Comparison of ENCODE assay signal across 27 mouse cellular contexts in genomic region chr17:14303722-14304121, GRCm38 (mm10). TPM values are rescaled to one million over a fixed set of nuclear protein-coding genes. Genes with fewer than 3 reads are reported as not detected.
DNase-seq lines count a peak whose midpoint lies in the region; ATAC-seq and TF ChIP-seq lines count a peak whose summit lies in the region.
"Had no signal": no experiment of that assay in that cellular context is flagged by ENCODE, and none has a peak within 500 bp of the region (broad histone marks: within the 10 kb centered on the region; RNA-seq: fewer than 3 reads in every experiment).

No protein-coding gene starts in this region.

- TF ChIP-seq CTCF in hindbrain, postnatal 0 days (IDR thresholded peaks at IDR 0.05; ENCODE audit: low read depth), result peak; percentile 37; the same call in 1 of the 2 replicates
- peak; percentile 29 for TF ChIP-seq CTCF in liver, postnatal 0 days (IDR thresholded peaks at IDR 0.05; ENCODE audit: low read depth)
- TF ChIP-seq CTCF in CH12.LX (conservative IDR thresholded peaks at IDR 0.05 in 1 of 2, IDR thresholded peaks at IDR 0.05 in 1 of 2; ENCODE audit: low read depth in 2 of 2, low read length in 2 of 2), result peak in 1 of 2 experiments; percentile 35; a peak in 2 of 4 replicates
- TF ChIP-seq CTCF in Patski (IDR thresholded peaks at IDR 0.05), result peak; percentile 41

- no peak for ATAC-seq in hindbrain, postnatal 0 days
- ATAC-seq in hindbrain, embryonic 16.5 days, result no peak
- ATAC-seq in liver, postnatal 0 days, result no peak
- no peak for ATAC-seq in Patski
- ATAC-seq: forebrain, embryonic 13.5 days; midbrain, embryonic 15.5 days had no signal

- DNase-seq in hindbrain, postnatal 0 days (ENCODE audit: low spot score), result no peak
- no peak for DNase-seq in liver, postnatal 0 days
- DNase-seq in liver (no peak), CH12.LX (ENCODE audit: extremely low read depth) (no peak), Patski (ENCODE audit: low read depth, low spot score) (no peak)
- no peak for DNase-seq in right cerebral cortex, postnatal 14 days
- DNase-seq in left cerebral cortex, adult 18-20 months (ENCODE audit: low spot score in 2 of 2), result no peak
- DNase-seq: adrenal gland, adult 8-10 months; cerebellum, adult 11 months; cerebellum, postnatal 10 days; gastrocnemius, postnatal 36 days; heart, postnatal 10 days; lung, postnatal 10 days; right cerebral cortex, postnatal 25 days; thymus, postnatal 14 days had no signal

- H3K9me3 ChIP-seq in hindbrain, postnatal 0 days (ENCODE audit: low read length), result no peaks in the 10 kb centered on the region
- H3K9me3 ChIP-seq in hindbrain, embryonic 16.5 days (ENCODE audit: control insufficient read depth, low read length), result no peaks in the 10 kb centered on the region
- no peaks in the 10 kb centered on the region for H3K9me3 ChIP-seq in liver, postnatal 0 days (ENCODE audit: low read length)
- H3K9me3 ChIP-seq in CH12.LX (replicated peaks; ENCODE audit: low read length), result peaks cover 7% of the 10 kb centered on the region
- H3K9me3 ChIP-seq: embryonic facial prominence, embryonic 12.5 days; forebrain, embryonic 13.5 days; hindbrain, embryonic 12.5 days; limb, embryonic 15.5 days; midbrain, embryonic 15.5 days; stomach, embryonic 15.5 days had no signal

- in situ Hi-C loops in CH12.LX (cut with MboI; ENCODE audit: low pct_ligation_motif_present, low pct_unique_long_range_greater_than_20kb, low sequenced_read_pairs), result no loop called here
- in situ Hi-C loops in Patski (cut with MboI; ENCODE audit: low pct_unique_long_range_greater_than_20kb), result no loop called here

- no peak overlapping the region for H3K9ac ChIP-seq in hindbrain, postnatal 0 days (replicated peaks; ENCODE audit: low read length)
- no peak overlapping the region for H3K9ac ChIP-seq in hindbrain, embryonic 16.5 days (ENCODE audit: low read depth, low read length)
- H3K9ac ChIP-seq in liver, postnatal 0 days (replicated peaks), result no peak overlapping the region
- no peak overlapping the region for H3K9ac ChIP-seq in CH12.LX (ENCODE audit: insufficient read depth, low read depth)
- H3K9ac ChIP-seq: embryonic facial prominence, embryonic 12.5 days; forebrain, embryonic 13.5 days; hindbrain, embryonic 12.5 days; limb, embryonic 15.5 days; midbrain, embryonic 15.5 days; stomach, embryonic 15.5 days had no signal

- TF ChIP-seq RAD21 in CH12.LX (IDR thresholded peaks at IDR 0.05; ENCODE audit: low read depth, low read length), result no peak; the same call in 1 of the 2 replicates

- H3K4me2 ChIP-seq in hindbrain, postnatal 0 days (ENCODE audit: low read depth, low read length), result no peak overlapping the region
- H3K4me2 ChIP-seq in hindbrain, embryonic 16.5 days (ENCODE audit: low read length), result no peak overlapping the region
- no peak overlapping the region for H3K4me2 ChIP-seq in liver, postnatal 0 days (ENCODE audit: low read depth, low read length)
- no peak overlapping the region for H3K4me2 ChIP-seq in CH12.LX (ENCODE audit: insufficient read depth, low read depth, poor library complexity, severe bottlenecking)
- H3K4me2 ChIP-seq: embryonic facial prominence, embryonic 12.5 days; forebrain, embryonic 13.5 days; heart, embryonic 11.5 days; hindbrain, embryonic 12.5 days; limb, embryonic 15.5 days; midbrain, embryonic 15.5 days; stomach, embryonic 15.5 days had no signal

- no peaks in the 10 kb centered on the region for H3K79me2 ChIP-seq in CH12.LX (replicated peaks; ENCODE audit: control insufficient read depth, extremely low read depth, insufficient read depth, poor library complexity, severe bottlenecking)

- dilution Hi-C loops in CH12.LX (cut with MboI; ENCODE audit: extremely low pct_ligation_motif_present, extremely low pct_unique_long_range_greater_than_20kb, low sequenced_read_pairs), result no loop called here

- POLR2A ChIA-PET in Patski (lab: Charles Lee), result interaction anchor here (0.6 kb wide), 1 partner anchor 26 kb away, joined by 4 read pairs; no protein-coding TSS in a partner anchor

- over 99% methylated on average over 6 of the region's 6 CpGs for WGBS in hindbrain, postnatal 0 days
- WGBS in hindbrain, embryonic 16.5 days, result over 99% methylated on average over 6 of the region's 6 CpGs
- WGBS in liver, postnatal 0 days (ENCODE audit: insufficient replicate concordance), result 85% methylated on average over 6 of the region's 6 CpGs

- no peaks in the 10 kb centered on the region for H3K4me1 ChIP-seq in hindbrain, postnatal 0 days (ENCODE audit: insufficient read depth, low read length)
- no peaks in the 10 kb centered on the region for H3K4me1 ChIP-seq in hindbrain, embryonic 16.5 days (ENCODE audit: control insufficient read depth, insufficient read depth, low read depth, low read length)
- no peaks in the 10 kb centered on the region for H3K4me1 ChIP-seq in liver, postnatal 0 days (ENCODE audit: insufficient read depth)
- peaks cover 0 to 16% of the 10 kb centered on the region in 2 experiments; a peak in 2 of 4 replicates for H3K4me1 ChIP-seq in CH12.LX (ENCODE audit: control insufficient read depth in 1 of 2, insufficient read depth in 2 of 2)
- H3K4me1 ChIP-seq: stomach, embryonic 15.5 days had no signal

- H3K27ac ChIP-seq in hindbrain, postnatal 0 days, result no peak overlapping the region
- H3K27ac ChIP-seq in hindbrain, embryonic 16.5 days (ENCODE audit: low read depth, low read length), result no peak overlapping the region
- H3K27ac ChIP-seq in liver, postnatal 0 days (ENCODE audit: low read depth), result no peak overlapping the region
- no peak overlapping the region for H3K27ac ChIP-seq in CH12.LX (ENCODE audit: insufficient read depth, low read depth)
- H3K27ac ChIP-seq: embryonic facial prominence, embryonic 12.5 days; forebrain, embryonic 13.5 days; hindbrain, embryonic 12.5 days; limb, embryonic 15.5 days; midbrain, embryonic 15.5 days; stomach, embryonic 15.5 days had no signal

- CTCF ChIA-PET in Patski (lab: Charles Lee), result no interaction called here

- no peak for TF ChIP-seq EP300 in liver, postnatal 0 days (IDR thresholded peaks at IDR 0.05; ENCODE audit: low read depth)
- no peak for TF ChIP-seq EP300 in CH12.LX (IDR thresholded peaks at IDR 0.05; ENCODE audit: low read length)

- no peaks in the 10 kb centered on the region for H3K27me3 ChIP-seq in hindbrain, postnatal 0 days (ENCODE audit: insufficient read depth, low read length)
- no peaks in the 10 kb centered on the region for H3K27me3 ChIP-seq in hindbrain, embryonic 16.5 days (replicated peaks; ENCODE audit: control insufficient read depth, insufficient read depth, low read length)
- H3K27me3 ChIP-seq in liver, postnatal 0 days (ENCODE audit: insufficient read depth, low read length), result no peaks in the 10 kb centered on the region
- H3K27me3 ChIP-seq in CH12.LX (replicated peaks) (no peaks in the 10 kb centered on the region), Patski (no peaks in the 10 kb centered on the region)
- H3K27me3 ChIP-seq: embryonic facial prominence, embryonic 12.5 days; forebrain, embryonic 13.5 days; hindbrain, embryonic 12.5 days; limb, embryonic 15.5 days; midbrain, embryonic 15.5 days; stomach, embryonic 15.5 days had no signal

- TF ChIP-seq POLR2A in CH12.LX (IDR thresholded peaks at IDR 0.05; ENCODE audit: low read depth, low read length), result no peak

- H3K36me3 ChIP-seq in hindbrain, postnatal 0 days (ENCODE audit: insufficient read depth, low read length), result no peaks in the 10 kb centered on the region
- no peaks in the 10 kb centered on the region for H3K36me3 ChIP-seq in hindbrain, embryonic 16.5 days (ENCODE audit: control insufficient read depth, insufficient read depth, low read length)
- no peaks in the 10 kb centered on the region for H3K36me3 ChIP-seq in liver, postnatal 0 days (replicated peaks; ENCODE audit: insufficient read depth, low read length)
- H3K36me3 ChIP-seq in CH12.LX (replicated peaks in 1 of 2; ENCODE audit: control insufficient read depth in 1 of 2, insufficient read depth in 1 of 2, low read length in 1 of 2), result no peaks in the 10 kb centered on the region
- H3K36me3 ChIP-seq: embryonic facial prominence, embryonic 12.5 days; G1E; hindbrain, embryonic 12.5 days; limb, embryonic 15.5 days; midbrain, embryonic 15.5 days; stomach, embryonic 15.5 days had no signal

- no peak overlapping the region for H3K4me3 ChIP-seq in hindbrain, postnatal 0 days (ENCODE audit: low read length)
- H3K4me3 ChIP-seq in hindbrain, embryonic 16.5 days (ENCODE audit: low read length), result no peak overlapping the region
- no peak overlapping the region for H3K4me3 ChIP-seq in liver, postnatal 0 days (ENCODE audit: low read depth, low read length)
- no peak overlapping the region for H3K4me3 ChIP-seq in CH12.LX (replicated peaks in 1 of 3; ENCODE audit: low read depth in 2 of 3, low read length in 2 of 3, poor library complexity in 1 of 3)
- H3K4me3 ChIP-seq: embryonic facial prominence, embryonic 12.5 days; erythroblast, embryonic 14.5 days; forebrain, embryonic 13.5 days; hindbrain, embryonic 12.5 days; limb, embryonic 15.5 days; midbrain, embryonic 15.5 days; stomach, embryonic 15.5 days had no signal

TF ChIP-seq in CH12.LX, 34 proteins besides CTCF, POLR2A, EP300 and RAD21:
- no peak for TF ChIP-seq CHD2 (IDR thresholded peaks at IDR 0.05; ENCODE audit: low read length)
- TF ChIP-seq SMC3 (IDR thresholded peaks at IDR 0.05; ENCODE audit: low read depth, low read length), result 0 out of 2 replicates have a peak, but pooled peaks have one; percentile 16

RNA-seq across cellular contexts. Expression of gene Smoc2, which starts 24.4 kb away (rescaled TPM):
- 5.9 and 10.4 TPM in 2 replicates for total RNA-seq in hindbrain, postnatal 0 days (2014; rRNA removed)
- 6.3 and 8.6 TPM in 2 replicates for polyA plus RNA-seq in hindbrain, postnatal 0 days (2015; fragmentation: Nextera tagmentation; extraction: Ambion mirVana)
- polyA plus RNA-seq in hindbrain, embryonic 16.5 days (2015; fragmentation: Nextera tagmentation; extraction: Ambion mirVana), result 6.8 and 7.8 TPM in 2 replicates
- polyA plus RNA-seq in liver, postnatal 0 days (2015; fragmentation: Nextera tagmentation; extraction: Ambion mirVana), result 40.0 and 44.6 TPM in 2 replicates
- total RNA-seq in CH12.LX (2012; rRNA removed) (not detected in 2 replicates), CH12.LX (2014; rRNA removed) (0.34 TPM in 1 of 2 replicates, not detected in the other)
- polyA plus RNA-seq in CH12.LX (2012; ENCODE audit: insufficient read length, low read depth) (not detected in 2 replicates), Patski (2021) (0.08 TPM)
- total RNA-seq in left cerebral cortex, adult 18-20 months (2021), result 10 to 100 TPM; 15.6 to 18.3 TPM
- total RNA-seq: megakaryocyte-erythroid progenitor cell, adult 5-6 weeks; neutrophil, adult 5-6 weeks had no signal
- polyA plus RNA-seq: G1E had no signal
